Mouse (Mus musculus) ES-E14 (cell line): ENCODE data around the gene Aen.

ENCODE experiments used
- HCFC1 ChIP-seq: IDR thresholded peaks from 2 replicates; pipeline ENCODE4 v1.6.1; 2012; ENCODE audit warnings: low read length, inconsistent platforms, borderline replicate concordance; ENCODE audit not compliant: insufficient read depth
- ZC3H11A ChIP-seq: IDR thresholded peaks from 2 replicates; pipeline ENCODE4 v1.6.1; 2012; ENCODE audit warnings: low read depth, mild to moderate bottlenecking, inconsistent platforms, low read length, borderline replicate concordance

- TF ChIP-seq ZC3H11A (no peak), HCFC1 (0 out of 2 replicates have a peak, but pooled peaks have one; percentile 68)
Measured at GRCm38 (mm10) chr7:78846737-78847434, 48.8 kb upstream of the Aen start, which contains the start of gene Det1.
